Mouse (Mus musculus): Measurements from ENCODE around the gene Cmklr1.

The Cmklr1 gene

DNA sequence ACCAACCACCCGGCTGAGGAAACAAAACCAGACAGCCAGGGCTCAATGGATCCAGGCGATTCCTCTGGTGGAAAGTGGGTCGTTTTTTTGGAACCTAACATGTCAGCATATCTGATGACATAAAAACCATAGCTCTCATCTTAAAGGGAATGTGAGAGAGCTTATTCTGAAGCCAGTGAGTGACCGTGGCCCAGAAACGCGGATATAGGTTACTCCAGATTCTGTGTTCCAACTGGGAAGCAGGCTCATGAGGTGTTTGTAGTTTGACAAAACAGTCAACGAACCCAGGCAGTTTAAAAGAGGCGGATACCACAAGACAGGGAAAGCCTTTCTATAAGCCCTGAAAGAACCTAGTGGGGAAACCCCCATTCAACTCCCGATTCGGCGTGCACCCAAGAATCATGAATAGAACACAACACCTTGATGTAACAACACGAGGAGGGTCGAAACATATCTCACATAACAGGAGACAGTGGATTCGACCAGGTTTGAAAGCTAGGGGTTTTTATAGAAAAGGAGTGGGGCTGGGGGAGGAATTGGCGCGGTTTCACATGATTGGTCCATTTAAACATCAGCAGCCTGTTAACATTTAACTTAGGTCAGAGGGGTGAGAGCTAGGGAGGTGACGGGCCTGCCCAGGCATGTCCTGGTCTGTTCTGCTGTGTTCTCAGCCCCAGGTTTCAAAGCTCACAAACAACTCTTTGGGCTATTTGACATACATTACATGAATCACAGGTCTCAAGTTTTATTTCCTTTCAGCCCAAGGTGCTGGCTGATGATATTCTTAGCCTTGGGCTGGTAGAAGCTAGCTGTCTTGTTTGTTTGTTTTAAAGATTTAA is 64.4 kb downstream of the Cmklr1 start:
- DNase-seq, result peak; percentile 19 to 23

DNA sequence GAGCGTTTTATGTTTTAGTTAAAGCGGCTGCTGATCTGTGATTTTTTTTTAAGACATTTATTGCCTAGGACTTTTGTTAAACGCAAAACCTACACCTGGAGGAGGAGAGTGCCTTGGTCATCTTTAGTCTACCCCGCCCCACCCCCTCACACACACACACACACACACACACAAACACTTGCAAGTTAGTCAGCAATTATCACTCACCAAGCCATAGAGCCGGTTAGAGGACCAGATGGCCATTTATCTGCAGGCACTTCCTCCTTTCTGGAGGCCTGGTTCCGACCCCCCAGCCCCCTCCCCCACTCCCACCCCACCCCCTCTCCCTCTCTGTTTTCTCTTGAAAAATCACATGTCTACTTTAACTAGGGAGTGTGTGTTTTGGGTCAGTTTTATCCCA is 65.8 kb downstream of the Cmklr1 start:
- no peak for DNase-seq

DNA sequence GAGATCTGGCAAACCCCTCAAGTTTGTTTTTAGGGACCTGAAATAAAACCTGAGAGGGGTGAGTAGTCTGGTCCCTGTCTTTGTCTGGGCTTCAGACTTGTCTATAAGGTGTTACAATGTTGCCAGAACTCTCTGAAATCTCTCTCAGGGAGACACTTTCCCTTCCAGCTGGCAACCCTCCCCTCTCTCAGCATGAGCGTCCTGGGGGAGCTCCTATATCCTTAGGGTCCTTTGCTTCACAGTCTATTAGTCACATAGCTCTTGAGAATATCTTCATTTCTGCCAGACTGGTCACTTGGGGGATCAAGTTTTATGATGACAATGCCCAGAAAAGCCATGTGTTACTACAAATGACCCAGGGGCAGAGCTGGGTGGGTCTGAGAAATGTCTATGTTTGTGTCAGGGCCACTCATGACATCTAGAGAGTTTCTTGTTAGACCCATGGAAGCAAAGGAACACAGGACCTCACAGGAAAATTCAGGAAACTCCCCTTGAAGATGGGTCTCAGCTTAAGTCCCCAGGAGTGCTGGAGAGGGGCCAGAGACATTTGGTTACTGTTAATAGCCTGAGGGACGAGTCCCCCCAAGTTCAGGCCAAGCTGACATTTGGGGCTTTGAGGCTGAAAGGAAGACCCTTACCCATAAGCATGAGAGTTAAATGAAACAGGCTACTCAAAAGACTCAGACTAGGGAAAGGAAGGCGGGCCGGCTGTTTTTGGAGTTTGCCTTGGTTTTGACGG is 66.6 kb downstream of the Cmklr1 start:
- DNase-seq, result no peak

GRCm38 (mm10) chr5:113580801-113581200 is 69.4 kb downstream of the Cmklr1 start:
- no peak for DNase-seq

GRCm38 (mm10) chr5:113580248-113580647 is 70.0 kb downstream of the Cmklr1 start:
- DNase-seq, result no peak

GRCm38 (mm10) chr5:113579128-113579527 is 71.1 kb downstream of the Cmklr1 start:
- no peak for DNase-seq

- no peak for DNase-seq
Measured at GRCm38 (mm10) chr5:113578428-113578827, 71.8 kb downstream of the Cmklr1 start.

GRCm38 (mm10) chr5:113577555-113577954 is 72.7 kb downstream of the Cmklr1 start:
- no peak for DNase-seq

GRCm38 (mm10) chr5:113570056-113570717 is 80.0 kb downstream of the Cmklr1 start:
- DNase-seq, result no peak

DNA sequence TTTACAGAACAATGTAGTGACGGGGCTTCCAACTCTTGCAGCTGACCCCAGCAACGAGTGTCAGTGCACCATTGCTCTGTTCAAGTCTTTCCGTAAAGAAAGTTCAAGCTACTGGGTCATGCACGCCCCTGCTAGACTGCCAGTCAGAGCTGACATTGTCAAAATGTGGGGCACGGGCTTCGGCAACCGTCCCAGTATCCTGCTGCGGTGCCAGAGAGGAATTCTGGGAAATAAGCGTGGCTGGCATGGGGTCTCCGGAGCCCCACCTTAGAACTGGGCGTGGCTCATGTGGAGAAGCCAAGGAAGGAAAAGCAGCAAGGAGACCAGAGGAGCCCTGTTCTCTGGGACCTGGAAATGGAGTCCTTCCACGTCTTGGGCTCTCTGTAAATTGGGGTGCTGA is 84.4 kb downstream of the Cmklr1 start:
- no peak for DNase-seq

DNA sequence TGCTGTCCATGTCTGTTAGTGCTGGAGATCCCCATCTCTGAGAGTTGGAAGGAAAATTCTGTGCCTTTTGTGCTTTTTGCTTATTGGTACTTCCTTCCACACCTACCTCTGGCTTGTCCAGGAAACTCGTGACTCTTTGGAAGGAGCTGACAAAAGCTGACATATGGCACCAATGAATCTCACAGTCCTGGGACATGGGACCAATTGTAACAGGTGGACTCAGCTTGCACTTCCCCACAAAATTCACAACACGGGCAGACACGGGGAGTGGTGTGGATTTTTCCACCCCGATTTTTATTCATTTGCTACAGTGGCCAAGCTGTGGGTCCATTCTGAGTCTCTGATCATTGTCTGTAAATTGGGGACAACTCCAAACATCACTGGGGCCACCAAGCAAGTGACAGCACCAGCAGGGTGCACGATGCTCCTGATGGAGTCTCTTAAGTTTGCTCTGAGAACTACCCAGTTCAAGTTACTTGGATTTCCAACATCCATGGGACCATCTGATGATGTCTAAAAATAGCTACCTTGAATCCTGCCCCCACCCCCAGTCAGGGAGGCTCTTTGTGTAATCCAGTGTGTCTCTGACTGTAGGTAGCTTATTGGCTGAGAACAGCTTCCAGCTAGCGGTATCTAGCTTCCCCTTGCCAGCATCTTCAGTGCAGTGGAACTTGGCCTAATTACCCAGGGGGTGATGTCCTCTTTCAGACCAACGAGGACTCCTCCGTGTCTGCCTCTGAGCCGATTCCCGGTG is 84.9 kb downstream of the Cmklr1 start:
- DNase-seq, result no peak

GRCm38 (mm10) chr5:113564463-113564862 is 85.8 kb downstream of the Cmklr1 start:
- no peak for DNase-seq

Data from kidney, adult 8-10 months (tissue).